Mouse (Mus musculus): ENCODE measurements around the gene Thnsl1.

The Thnsl1 gene

DNA sequence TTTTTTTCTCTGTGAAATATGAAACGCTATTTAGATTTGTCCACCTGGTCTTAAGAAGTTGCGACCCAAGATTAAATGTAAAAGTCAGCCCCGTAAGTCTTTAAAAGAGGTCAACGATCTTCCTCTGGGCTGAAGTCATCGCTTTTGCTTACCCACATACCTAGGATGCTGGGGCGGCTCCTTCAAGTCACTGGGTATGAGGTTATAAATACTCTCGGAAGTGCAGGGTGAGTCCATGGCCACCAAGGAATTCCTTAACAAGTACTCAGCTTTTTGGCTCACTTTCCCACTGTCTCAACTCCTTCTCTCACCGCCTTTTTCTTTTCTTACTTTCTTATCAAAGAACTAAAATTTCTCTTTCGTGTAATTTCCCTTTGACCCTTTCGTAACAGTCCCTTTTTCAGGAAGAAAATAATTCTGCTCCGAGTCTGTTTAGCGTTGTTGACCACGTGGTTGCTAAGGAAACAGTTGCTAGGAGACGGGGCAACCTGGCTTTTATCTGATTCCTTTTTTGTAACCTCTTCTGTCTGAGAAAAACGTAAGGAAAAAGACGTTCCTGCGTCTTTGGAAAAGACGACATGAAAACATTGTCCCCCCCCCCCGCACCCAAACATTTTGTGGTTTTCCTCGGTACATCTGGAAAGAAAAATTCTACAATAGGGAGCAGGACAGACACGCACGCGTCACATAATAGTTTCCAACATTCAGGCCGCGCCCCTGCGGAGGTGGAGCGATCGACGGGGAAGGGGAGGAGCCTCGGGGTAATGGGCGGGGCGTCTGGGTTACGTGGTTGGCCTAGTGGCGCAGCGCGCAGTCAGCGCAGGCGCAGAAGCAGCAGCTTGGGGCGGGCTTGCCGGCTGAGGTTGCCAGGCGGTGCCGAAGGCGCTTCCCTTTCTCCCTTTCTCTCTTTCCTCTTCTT, at the start of gene Thnsl1, which contains the start of gene Enkur:
TSS of gene Thnsl1 (plus strand) at position 813 of the 919 bp plus-strand sequence.
TSS of gene Enkur (minus strand) at position 454 of the 919 bp plus-strand sequence.
- DNase-seq (ENCODE audit: low read depth, low spot score), result peak; percentile 96

DNA sequence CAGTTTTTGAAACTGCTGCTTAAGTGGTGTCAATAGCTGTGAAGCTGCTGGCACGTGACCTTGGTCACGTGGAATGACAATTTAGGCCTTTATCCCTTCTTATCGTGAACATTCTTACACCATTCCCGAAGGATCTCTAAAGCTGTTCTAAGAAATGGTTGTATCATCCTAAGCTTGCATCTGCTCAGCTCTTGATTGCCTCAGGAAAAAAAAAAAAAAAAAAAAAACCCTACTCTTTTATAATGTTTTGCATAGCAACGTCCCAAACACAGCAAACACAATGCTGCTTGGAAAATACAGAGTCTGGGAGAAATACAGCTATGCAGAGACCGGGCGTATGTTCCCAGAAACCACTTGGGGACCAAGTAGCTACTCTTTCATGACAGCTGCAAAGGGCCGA, 41.2 kb upstream of the Thnsl1 start:
- DNase-seq (ENCODE audit: low read depth, low spot score), result peak; percentile 91

DNA sequence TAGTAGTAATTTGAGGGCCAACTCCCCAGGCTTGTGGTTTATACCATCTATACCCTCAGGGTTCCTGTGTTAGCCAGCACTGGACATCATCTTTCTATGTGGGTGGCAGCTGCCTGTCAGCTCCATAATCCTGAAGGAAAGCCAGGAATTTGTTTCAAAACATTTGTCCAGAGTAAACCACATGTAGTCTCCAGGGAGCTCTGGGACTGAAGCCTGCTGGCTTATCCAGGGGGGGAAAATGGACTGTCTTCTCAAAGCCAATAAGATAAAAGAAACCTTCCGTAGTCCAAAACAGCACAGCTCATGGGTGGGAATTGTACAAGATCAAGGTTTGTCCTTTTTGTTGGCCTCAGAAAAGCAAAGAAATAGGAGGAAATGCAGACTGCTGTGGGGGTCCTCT, 37.6 kb upstream of the Thnsl1 start:
- DNase-seq (ENCODE audit: low read depth, low spot score), result peak; percentile 64

DNA sequence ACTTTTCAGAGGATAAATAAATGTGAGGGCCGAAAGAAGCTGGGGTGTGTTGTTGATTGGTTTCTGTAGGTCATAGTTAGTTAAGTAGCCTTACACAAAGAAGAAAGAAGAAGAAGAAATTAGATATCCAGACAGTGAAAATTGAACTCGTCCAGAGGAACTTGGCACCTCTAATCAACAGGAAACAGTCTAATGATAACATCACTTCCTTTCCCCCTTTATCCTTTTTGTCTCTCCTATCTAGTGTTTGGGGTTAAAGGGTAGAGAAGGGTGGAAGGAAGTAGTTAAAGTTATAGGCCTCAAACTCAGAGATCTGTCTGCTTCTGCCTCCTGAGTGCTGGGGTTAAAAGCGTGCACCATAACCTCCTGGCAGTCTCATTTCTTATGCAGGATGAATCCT, 32.7 kb upstream of the Thnsl1 start:
- no peak for DNase-seq (ENCODE audit: low read depth, low spot score)

DNA sequence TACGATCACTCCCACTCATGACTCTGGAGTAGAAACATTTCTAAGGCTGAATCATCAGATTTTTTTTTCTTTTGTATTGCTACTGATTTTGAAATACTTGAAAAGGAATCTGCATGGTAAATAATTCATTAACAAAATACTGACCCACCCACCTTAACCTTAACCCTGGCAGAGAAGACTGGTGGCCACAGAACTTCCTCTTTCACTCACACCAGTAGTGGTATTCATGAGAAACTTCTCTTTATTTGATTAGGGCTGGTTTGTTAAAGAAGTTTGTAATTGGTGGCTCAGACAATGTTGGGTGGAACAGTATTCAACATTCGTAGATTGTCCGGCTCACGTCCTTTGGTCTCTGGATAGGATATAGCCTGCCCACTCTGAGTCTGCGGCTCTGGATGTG, 26.4 kb upstream of the Thnsl1 start:
- no peak for DNase-seq (ENCODE audit: low read depth, low spot score)

DNA sequence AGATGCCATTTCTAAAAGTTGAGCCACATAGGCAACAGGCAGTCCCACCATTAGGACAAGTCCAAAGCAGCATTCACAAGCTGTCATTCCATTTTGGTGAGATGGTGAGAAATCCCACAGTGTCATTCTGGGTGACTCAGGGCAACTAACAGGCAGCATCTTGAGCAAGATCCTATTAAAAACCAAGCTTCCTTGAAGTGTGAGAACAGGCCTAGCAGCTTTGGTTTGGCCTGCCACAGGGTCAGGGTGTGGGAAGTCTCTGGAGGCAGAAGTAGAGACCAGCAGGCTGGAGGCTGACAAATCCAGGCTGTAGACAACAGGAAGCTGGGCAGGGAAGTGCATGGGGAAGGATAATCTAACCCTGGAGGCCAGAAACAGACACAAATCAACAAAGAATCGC, 22.7 kb upstream of the Thnsl1 start:
- peak; percentile 57 for DNase-seq (ENCODE audit: low read depth, low spot score)

DNA sequence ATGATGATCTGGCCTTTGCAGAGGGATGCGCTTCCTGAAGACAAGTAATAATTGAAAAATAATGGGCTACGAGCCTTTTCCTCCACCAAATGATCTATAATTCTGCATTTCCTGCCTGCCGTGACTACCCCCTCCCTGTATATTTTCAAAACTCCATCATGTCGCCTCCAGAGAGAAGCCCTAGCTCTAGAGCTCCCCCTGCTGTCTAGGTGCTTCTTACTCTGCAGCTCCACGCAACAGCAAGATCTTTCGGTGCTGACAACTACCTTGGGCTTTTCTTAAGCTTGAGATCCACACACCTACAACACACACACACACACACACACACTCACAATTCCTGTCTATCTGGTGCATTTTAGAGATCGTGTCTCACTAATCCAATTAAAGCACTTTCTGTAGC, 17.9 kb upstream of the Thnsl1 start:
- peak; percentile 58 for DNase-seq (ENCODE audit: low read depth, low spot score)

DNA sequence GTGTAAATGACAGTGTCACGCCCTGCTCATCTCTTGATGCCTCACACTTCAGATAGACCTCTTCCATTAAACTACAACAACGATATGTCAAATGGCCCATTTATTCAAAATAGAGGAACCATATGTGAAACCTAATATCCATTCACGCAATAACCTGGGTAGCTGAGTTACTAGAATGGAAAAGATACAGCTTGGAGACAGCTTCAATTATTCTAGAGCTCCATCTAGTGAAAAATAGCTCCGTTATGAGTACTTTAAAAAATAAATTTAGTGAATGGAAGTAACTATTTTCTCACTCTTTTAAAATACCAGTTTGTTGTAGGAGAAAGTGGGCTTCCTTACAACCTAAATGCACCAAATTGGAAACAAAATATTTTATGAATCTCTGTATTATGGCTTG, 16.9 kb upstream of the Thnsl1 start:
- DNase-seq (ENCODE audit: low read depth, low spot score), result no peak

DNA sequence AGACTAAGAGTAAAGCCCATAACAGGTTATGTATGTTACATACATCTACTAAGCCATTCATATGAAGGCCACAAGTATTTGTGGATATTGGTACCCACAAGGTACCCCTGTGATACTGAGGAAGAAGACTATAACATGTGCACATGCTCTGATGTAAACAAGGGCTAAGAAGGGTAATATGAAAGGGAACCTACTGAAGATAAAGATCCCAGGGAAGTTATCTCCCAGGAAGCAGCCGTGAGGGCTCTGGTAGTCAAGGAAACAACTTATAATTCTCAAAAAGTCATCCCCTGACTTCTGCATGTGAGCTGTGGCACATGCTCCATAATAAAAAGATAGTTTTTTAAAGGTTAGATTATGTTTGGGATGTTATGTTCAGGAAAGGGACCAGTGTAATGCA, 14.3 kb upstream of the Thnsl1 start:
- DNase-seq (ENCODE audit: low read depth, low spot score), result no peak

DNA sequence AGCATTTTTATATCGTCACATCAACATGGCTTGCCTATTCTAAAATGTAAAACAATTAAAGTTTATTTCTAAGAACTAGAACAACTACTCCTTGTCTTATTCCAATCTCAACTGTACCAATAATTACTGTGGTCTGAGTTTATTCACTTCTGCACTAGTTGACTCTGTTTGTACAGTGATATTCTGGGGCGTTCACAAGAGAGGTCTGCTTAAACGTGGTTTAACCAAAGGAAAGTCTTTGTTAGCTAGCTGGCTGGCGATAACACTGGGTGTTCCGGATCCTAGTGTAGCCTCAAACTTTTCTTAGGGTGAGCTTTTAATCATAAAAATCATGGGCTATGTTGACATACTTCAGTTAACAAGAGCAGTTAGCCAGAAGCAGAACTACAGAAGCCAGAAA, 10.3 kb upstream of the Thnsl1 start:
- no peak for DNase-seq (ENCODE audit: low read depth, low spot score)

DNA sequence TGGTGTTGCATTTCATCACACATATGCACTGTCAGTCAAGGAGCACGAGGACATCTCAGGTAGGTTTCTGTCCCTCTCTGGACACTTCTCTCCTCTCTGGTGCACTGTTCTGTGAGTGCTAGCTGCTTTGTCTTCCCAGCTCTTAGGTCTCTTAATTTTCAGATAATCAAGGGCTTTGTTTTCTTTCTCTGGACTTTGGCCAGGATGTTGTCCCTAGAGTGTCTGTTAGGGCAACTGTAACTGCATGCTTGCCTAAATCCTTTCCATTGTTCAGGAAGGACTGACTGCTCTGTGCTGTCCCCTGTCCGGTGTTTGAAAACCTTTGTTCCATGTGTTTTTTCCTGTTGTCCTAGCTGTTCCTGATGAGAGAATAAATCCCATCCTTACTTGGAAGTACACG, 6.5 kb upstream of the Thnsl1 start:
- DNase-seq (ENCODE audit: low read depth, low spot score), result no peak

DNA sequence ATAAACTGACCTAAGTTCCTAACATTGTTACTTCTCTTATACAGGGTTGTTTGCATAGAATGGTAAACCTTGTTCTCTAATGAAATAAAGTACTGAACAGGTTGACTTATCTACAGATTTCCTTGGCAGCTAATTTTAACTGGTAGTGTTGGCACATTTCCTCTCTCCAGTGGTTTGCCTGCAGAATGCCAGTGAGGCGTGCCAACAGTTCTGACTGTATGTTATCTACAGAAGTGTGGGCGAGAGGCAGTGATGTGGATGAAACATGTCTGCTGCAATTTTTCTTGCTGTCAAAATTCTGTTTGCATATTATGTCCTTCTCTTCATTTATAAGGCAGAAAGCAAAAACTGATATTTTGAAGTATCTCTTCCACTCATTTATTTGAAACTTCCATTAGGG, 2.8 kb upstream of the Thnsl1 start:
- no peak for DNase-seq (ENCODE audit: low read depth, low spot score)

DNA sequence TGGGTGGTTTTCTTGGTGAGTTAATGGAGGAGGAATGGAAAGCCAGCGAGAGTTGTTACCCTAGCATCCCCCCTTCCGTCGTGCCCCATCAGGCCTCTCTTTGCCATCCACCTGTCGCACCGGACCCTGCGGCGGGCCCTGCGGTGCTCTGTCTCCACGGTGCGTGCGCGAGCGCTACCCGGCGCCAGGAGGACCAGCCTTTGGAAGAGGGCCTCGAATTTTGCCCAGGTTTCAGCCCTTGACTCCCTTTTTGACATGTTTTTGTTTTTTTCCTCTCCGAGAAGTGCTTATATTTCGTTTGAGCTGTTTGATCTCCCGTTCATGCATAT, 271 bp downstream of the Thnsl1 start:
- DNase-seq (ENCODE audit: low read depth, low spot score), result no peak

DNA sequence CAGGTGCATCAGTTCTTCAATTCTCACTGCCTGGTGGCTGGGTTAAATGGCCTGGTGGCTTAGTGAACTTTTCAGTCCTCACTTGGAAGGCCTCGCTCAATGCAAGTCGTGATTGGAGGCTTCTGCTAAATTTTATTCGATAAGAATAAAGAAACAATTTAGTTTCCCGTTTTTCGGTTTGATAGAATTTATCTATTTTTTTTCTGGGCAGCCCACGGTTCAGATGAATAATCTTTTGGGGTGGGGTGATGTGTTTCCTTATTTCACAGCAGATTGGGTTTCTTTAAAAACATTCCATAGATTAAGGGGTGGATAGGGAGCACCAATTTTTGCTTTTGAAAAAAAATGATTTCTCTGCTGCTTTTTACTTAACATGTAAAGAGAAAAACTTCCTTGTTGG, 754 bp downstream of the Thnsl1 start:
- DNase-seq (ENCODE audit: low read depth, low spot score), result no peak

DNA sequence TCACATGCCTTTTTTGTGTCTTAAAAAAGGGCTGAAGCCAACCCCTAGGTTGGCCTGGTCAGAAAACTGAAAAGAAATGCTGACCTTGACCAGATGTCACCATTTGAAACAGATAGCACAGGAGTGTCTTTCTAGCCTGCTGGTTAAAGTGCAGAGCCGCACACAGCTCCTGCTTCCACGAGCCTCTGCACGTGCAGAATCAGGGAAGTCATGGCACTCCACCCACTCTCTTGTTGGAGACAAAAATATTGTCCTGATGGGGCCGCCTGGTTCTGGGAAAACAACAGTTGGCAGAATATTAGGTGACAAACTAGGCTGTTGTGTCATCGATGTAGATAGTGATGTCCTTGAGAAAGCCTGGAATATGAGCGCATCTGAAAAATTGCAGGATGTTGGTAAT, 5.8 kb downstream of the Thnsl1 start:
- DNase-seq (ENCODE audit: low read depth, low spot score), result no peak

DNA sequence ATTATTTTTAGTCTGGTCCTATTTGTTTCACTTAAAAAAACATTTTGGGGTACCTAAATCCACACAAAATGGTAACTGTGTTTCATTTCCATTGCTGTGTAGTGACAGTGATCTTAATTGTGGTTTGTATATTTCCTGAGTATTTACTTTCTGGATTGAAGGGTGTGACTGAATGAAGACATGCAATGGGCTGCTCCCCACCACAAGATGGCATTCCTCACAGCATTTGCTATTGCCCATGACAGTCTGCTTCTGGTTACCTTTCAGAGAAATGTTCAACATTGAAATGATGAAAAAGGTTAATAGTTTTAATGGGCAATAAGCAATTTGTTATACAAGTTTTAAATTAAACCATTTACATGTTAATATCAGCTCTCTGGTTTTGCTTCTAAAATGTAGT, 8.8 kb downstream of the Thnsl1 start:
- DNase-seq (ENCODE audit: low read depth, low spot score), result no peak

DNA sequence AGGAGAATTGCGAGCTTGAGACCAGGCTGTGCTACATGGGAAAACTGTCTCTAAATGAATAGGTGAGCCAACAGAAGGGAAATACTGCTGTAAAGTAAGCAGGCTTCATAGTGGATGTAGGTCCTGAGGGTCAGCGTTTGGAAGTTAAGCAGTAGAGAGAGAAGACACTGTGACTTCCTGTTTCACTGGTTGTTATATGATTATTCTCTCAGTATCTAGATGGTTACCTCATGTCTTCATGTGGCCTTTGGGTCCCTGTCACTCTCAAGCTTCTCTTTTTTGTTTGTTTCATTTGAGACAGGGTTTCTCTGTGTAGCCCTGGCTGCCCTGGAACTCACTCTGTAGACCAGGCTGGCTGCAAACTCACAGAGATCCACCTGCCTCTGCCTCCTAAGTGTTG, 9.8 kb downstream of the Thnsl1 start:
- DNase-seq (ENCODE audit: low read depth, low spot score), result no peak

DNA sequence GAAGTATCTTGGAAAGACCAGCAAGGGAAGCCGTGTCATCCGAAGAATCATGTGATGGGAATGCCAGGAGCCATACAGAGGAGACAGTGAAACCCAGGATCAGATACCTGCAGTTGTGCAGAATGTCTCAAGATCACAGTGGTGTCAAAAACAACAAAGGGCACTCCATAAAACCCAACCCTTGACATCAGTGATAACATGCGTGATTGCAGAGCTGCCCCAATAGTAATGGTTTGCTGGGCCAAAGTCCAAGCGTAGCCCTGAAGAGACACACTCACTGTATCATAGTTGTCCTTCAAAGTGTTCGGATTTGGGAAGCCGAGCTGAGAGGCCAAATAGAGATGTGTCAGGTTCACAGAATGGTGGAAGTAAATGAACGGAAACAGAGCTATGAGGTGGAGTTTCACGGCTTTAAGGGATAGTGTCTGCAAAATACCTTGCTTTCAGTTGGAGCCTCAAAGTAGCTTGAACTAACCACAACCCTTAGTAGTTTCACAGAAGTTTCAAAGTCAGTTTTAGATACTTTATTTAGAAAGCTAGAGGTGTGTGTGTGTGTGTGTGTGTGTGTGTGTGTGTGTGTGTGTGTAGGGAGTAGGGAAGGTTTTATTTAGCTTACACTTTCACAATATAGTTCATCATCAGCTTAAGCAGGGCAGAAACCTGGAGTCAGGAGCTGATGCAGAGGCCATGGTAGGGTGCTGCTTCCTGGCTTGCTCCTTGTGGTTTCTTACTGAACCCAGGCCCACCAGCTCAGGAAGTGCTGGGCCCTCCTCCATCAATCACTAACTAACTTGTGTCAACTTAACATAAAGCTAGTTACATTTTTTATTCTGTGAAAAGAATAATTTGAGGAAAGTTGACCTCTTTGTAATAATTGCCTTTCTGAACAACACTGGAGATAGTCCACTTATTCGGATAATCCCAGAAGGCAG, 17.2 kb downstream of the Thnsl1 start:
- DNase-seq (ENCODE audit: low read depth, low spot score), result no peak

DNA sequence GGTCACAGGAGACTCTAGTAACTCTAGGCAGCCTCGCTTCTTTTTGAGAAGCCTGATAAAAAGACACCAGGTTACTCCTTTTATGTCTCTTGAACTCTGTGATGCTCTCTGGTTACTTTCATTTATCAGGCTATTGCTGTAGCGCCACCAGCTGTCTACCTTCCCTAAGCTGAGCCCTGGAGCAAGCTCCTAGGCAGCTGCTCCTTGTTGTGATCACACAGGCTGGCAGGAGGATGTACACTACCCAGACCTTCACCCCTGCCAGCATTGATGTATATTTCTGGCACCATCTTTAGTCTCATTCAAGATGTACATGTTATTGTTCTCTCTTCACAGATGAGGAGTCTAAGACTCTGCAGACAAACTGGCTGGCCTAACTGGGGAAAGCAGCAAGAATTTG, 24.8 kb downstream of the Thnsl1 start:
- no peak for DNase-seq (ENCODE audit: low read depth, low spot score)

DNA sequence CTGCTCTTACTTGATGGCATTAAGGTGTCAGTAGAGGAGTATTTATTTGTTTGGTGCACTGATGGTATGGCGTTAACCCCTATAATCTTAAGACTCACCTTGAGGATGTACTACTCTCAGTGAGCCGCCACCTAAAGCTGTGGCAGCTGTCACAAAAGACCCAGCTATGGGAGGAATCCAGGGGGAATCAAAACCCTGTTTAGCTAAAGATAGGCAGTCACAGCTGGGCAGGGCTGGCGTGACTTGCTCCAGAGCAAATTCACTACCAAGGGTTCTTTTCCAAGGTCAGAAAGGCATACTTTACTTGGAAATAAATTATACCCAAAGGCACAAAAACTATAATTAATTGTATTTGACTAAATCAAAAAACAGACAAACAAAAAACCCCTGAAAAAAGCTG, 25.6 kb downstream of the Thnsl1 start:
- DNase-seq (ENCODE audit: low read depth, low spot score), result no peak

DNA sequence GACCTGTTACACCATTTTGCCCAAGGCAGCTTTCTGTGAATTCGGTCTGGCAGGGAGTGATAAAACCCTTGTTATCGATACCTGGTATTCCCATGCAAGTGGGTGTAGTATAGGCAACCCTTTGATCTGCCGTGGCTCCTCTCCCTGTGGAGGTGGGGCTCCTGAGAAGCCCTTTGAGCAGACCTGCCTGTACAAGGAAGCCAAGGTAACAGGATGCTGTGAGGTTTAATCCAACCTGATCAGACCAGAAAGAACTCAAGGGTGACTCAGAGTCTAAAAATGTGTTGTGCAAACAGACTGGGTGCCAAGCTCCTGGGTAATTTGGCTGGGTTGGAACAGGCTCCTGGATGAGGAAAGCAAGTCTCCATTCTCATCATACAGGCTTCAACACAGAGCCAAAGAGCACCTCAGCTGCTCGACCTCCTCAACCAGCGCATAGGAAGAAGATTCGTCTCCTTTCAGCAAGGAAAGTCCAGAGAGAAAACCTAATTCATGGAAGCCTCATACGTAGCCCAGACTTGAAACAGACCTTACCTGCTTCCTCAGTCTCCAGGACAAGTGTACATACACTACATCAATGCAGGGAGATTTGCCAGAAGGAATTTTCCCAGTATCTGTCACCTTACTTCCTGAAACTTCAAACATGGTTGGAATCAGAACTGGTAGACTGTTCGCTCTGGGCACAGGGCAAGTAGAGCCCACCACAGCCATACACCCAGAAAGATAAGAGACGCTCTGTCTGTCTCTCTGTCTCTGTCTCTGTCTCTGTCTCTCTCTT, 29.5 kb downstream of the Thnsl1 start:
- DNase-seq (ENCODE audit: low read depth, low spot score), result no peak

DNA sequence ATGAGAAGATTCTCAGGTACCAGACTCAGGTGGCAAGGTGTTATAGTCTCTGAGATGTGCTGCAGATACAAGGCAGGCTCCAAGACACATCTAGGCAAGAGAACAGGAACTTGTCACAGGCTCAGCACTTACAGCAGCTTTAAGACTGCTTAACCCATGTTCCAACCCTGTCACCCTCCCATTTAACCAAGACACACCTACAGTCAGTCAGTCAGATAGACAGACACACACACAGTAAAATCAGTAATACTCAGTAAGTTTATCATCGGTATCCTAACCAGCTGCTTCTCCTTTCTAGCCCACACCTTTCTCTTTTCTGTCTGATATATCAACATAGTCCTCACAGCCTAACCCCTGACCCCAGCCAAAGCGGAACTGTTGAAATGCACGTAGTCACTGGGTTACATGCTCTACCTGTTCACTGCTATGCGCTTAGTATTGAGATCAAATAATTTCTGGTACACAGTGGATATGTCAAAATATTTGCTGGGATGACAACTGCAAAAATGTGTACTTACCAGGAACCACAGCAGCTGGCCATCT, 30.4 kb downstream of the Thnsl1 start:
- no peak for DNase-seq (ENCODE audit: low read depth, low spot score)

Data from skeletal muscle tissue, adult 2 months (tissue).